Mouse (Mus musculus) brain, embryonic 14.5 days (tissue): Measurements from ENCODE around the gene Aurkb.

ENCODE experiments used
- CTCF ChIP-seq: fragments of 200-500 bp; IDR thresholded peaks from 2 replicates; pipeline ENCODE4 v1.5.1; 2012; ENCODE audit warnings: inconsistent platforms, mild to moderate bottlenecking, moderate library complexity, borderline replicate concordance; ENCODE audit not compliant: insufficient read depth, insufficient read length; ENCODE audit errors: extremely low read depth
- POLR2A ChIP-seq: fragments of 200-500 bp; IDR thresholded peaks from 2 replicates; pipeline ENCODE4 v1.6.1; 2012; ENCODE audit warnings: mild to moderate bottlenecking, inconsistent platforms, borderline replicate concordance; ENCODE audit not compliant: poor library complexity, insufficient read depth, insufficient read length, severe bottlenecking; ENCODE audit errors: extremely low read depth

GRCm38 (mm10) chr11:69064259-69065133 is 19.0 kb downstream of the Aurkb start:
- no peak for TF ChIP-seq POLR2A
- no peak for TF ChIP-seq CTCF
